Mouse (Mus musculus) bone marrow macrophage, adult 2 months (primary cell): Measurements from ENCODE around the gene Ninl. TPM values are rescaled to one million over a fixed set of nuclear protein-coding genes. Genes with fewer than 3 reads are reported as not detected.
A peak's percentile ranks its signal among the peaks of the same experiment; 100 is the strongest.

ENCODE experiments used
- H3K27ac ChIP-seq: 2 replicates; pipeline ENCODE4 v1.5.1; 2012; ENCODE audit warnings: low read depth, low read length; ENCODE audit not compliant: insufficient read depth
- H3K4me1 ChIP-seq: 2 replicates; pipeline ENCODE4 v1.6.1; 2012; ENCODE audit warnings: low read length; ENCODE audit not compliant: control insufficient read depth, insufficient read depth
- H3K4me3 ChIP-seq: 2 replicates; pipeline ENCODE4 v1.5.1; 2012; ENCODE audit warnings: mild to moderate bottlenecking, low read length, moderate library complexity; ENCODE audit not compliant: insufficient read depth
- CTCF ChIP-seq: IDR thresholded peaks from 2 replicates; pipeline ENCODE4 v1.5.1; 2012; ENCODE audit warnings: low read depth, mild to moderate bottlenecking, low read length, moderate library complexity
- POLR2A ChIP-seq: IDR thresholded peaks from 2 replicates; pipeline ENCODE4 v1.6.1; 2012; ENCODE audit warnings: mild to moderate bottlenecking, low read depth, low read length, borderline replicate concordance
- polyA plus RNA-seq: library from polyadenylated mRNA; stranded (reverse); fragments of >200 nt; gene quantifications from 2 replicates; pipeline ENCODE4 v1.2.4, GENCODE M21; 2012; ENCODE audit not compliant: missing spikeins, insufficient read depth, insufficient read length

The Ninl gene
- polyA plus RNA-seq, 1 experiment: 1.9 TPM

GRCm38 (mm10) chr2:150894617-150895267 is 144.4 kb downstream of the Ninl start:
- TF ChIP-seq CTCF (no peak), POLR2A (no peak)
- Histone ChIP-seq H3K4me3 (no peak overlapping the region), H3K4me1 (peaks cover 38% of the 10 kb centered on the region), H3K27ac (peak overlapping the region; percentile 67)

GRCm38 (mm10) chr2:150887370-150887769 is 151.8 kb downstream of the Ninl start:
- Histone ChIP-seq H3K4me3 (no peak overlapping the region), H3K27ac (no peak overlapping the region), H3K4me1 (peaks cover 4% of the 10 kb centered on the region)
- TF ChIP-seq POLR2A (no peak), CTCF (no peak)

GRCm38 (mm10) chr2:150886315-150886714 is 152.9 kb downstream of the Ninl start:
- no peak for TF ChIP-seq POLR2A
- TF ChIP-seq CTCF: no peak
- no peak overlapping the region for H3K4me3 ChIP-seq
- H3K4me1 ChIP-seq: peaks cover 4% of the 10 kb centered on the region

GRCm38 (mm10) chr2:150885814-150886213 is 153.4 kb downstream of the Ninl start:
- Histone ChIP-seq H3K4me1 (peaks cover 4% of the 10 kb centered on the region), H3K27ac (no peak overlapping the region), H3K4me3 (no peak overlapping the region)
- TF ChIP-seq POLR2A (no peak), CTCF (no peak)

More at GRCm38 (mm10) chr2:150886315-150886714, 152.9 kb downstream of the Ninl start:
- H3K27ac ChIP-seq: no peak overlapping the region

GRCm38 (mm10) chr2:150884779-150885110 is 154.4 kb downstream of the Ninl start:
- TF ChIP-seq CTCF: no peak
- no peak for TF ChIP-seq POLR2A
- no peak overlapping the region for H3K4me3 ChIP-seq
- H3K4me1 ChIP-seq: peaks cover 4% of the 10 kb centered on the region

More at GRCm38 (mm10) chr2:150884779-150885110, 154.4 kb downstream of the Ninl start:
- no peak overlapping the region for H3K27ac ChIP-seq

Other genes starting within 250 kb of the Ninl start
- gene Abhd12, start 134.6 kb downstream of the Ninl start, polyA plus RNA-seq: 405 and 430 TPM in 2 replicates
- 13.4 and 16.9 TPM in 2 replicates for gene Gins1, start 134.0 kb downstream of the Ninl start, polyA plus RNA-seq
- gene Nanp, start within 50 bp of the Ninl start, polyA plus RNA-seq: 14.8 and 16.3 TPM in 2 replicates
- gene Gm14151, start 53.0 kb upstream of the Ninl start, polyA plus RNA-seq: not detected in 2 replicates
- not detected in 2 replicates for gene Gm14147, start 58.9 kb upstream of the Ninl start, polyA plus RNA-seq